Mouse (Mus musculus): Measurements from ENCODE around the gene Kalrn. TPM values are rescaled to one million over a fixed set of nuclear protein-coding genes. Genes with fewer than 3 reads are reported as not detected.

The Kalrn gene
- total RNA-seq, 2 experiments from 2014 or later, result 431 to 495 TPM

DNA sequence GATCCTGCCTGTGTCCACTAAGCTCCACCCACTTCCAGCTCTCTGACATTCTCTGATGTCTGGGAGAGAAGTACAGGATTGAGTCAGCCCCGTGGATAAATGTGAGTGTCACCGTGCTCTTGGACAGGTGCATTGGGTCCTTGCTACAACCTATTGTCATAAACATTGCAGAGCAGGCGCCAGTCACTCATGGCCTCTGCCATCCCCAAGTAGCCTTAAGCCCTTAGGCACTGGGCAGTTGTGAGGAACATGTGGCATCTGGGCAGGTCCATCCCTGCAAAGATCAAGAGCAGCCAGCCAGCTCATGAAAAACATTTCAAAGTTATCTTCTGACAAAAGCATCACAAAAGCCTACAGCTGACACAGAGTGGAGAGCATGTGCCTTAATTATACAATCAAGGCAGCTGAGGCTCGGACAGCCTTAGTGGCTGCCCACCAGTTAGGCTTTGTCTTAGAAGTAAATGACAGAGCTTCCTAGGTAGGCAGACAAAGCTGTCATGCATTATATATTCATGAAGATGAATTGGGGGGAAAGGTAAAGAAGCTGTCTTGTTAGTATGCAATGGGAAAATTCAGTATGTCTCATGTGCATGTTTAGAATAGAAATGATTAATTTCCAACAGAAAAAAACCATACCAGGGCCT is 319.2 kb downstream of the Kalrn start:
- DNase-seq (ENCODE audit: low spot score in 2 of 2), result no peak
- intact Hi-C loops (cut with DNase I), result no loop called here

DNA sequence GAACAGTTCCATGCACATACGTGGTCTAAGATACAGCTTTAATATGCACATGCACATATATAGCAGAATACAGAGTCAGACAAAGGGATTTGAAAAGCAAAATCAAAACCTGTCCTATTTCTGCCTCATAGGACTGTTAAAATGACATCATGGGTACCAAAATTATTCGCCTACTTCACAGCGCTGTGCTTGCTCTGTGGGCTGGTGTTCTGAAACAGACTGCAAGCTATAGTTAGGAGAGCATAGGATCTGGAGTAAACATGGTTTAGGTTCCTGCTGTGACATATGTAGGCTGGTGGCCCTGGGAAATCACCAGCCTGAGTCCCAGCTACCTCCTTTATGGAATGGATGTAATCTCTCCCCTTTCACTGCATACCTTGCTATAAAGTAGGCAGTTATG is 320.7 kb downstream of the Kalrn start:
- peak in 1 of 2 experiments; percentile 54 for DNase-seq (ENCODE audit: low spot score in 2 of 2)
- intact Hi-C loops (cut with DNase I), result no loop called here

DNA sequence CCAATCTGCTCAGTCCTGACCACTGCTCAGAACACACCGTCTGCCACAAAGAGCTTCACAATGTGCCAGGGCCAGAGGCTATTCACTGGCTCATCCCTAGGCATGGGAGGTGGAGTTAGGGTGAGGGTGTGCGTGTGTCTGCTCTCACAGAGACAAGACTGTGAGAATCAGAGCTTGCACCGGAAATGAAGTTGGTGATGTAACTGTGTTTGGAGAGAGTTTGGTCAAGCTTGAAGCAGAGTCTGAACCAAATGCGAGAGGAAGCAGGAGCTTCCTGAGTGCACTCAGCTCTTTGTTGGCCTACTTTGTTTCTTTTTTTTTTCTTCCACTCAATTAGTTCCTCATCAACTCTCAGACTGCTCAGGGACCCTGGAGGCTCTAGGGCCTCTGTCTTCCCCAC is 325.1 kb downstream of the Kalrn start:
- no peak for DNase-seq (ENCODE audit: low spot score in 2 of 2)
- intact Hi-C loops (cut with DNase I), result no loop called here

DNA sequence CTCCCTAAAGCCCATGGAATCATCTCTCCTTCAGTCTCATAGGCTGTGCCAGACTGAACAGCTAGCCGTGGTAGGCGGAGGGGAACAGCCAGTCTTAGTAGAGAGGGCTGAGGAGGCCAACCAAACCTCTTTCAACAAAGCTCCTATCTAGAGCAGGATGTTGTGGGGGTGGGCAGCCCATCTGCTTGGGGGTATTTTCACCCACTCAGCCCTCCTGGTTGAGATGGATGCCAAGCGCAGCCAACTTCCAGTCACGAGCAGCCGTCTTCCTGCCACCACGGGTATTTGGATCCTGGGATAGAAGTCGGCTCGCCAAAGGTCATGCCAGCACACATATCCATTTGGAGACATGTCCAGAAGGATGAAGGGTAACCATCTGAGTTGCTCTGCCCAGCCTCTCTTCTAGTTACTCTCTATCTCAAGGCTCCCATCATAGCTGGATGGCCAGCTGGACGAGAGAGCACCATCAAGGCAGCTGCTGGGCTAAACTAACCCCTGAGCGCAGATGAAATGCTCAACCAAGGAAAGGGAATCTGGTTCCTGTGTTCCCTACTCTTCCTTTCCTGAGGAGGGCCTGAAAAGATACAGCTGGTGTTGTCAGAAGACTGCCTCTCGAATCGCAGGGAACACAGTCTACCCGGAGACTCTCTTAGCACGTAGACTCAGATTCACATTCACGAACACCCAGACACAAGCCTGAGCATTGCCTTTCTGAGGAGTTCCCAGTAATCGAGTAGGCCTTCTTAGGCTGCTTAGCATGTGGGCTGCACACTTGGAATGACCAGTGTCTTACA is 331.2 kb downstream of the Kalrn start:
- peak; percentile 82 to 86 for DNase-seq (ENCODE audit: low spot score in 2 of 2)
- intact Hi-C loops (cut with DNase I), result no loop called here

DNA sequence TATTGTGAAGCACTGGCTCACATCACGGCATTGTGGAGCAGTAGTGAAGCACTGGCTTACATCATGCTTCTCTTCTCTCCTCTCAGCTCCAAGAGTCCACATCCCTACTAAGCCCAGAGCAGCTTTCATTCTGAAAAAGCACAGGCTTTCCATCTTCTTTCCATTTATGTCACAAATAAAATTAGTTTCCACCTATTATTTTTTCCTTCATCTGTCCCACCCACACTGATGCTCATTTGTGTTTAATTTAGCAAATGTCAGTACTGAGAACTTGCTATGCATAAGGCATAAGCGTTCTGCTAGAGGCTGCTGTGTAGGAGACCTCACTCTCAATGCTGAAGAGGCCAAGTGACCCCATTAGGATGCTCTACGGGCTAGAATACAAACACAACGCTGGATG is 333.7 kb downstream of the Kalrn start:
- DNase-seq (ENCODE audit: low spot score in 2 of 2), result no peak
- intact Hi-C loops (cut with DNase I), result loop anchor here (5.0 kb wide), 1 partner anchor 33 kb away; no protein-coding TSS in a partner anchor

DNA sequence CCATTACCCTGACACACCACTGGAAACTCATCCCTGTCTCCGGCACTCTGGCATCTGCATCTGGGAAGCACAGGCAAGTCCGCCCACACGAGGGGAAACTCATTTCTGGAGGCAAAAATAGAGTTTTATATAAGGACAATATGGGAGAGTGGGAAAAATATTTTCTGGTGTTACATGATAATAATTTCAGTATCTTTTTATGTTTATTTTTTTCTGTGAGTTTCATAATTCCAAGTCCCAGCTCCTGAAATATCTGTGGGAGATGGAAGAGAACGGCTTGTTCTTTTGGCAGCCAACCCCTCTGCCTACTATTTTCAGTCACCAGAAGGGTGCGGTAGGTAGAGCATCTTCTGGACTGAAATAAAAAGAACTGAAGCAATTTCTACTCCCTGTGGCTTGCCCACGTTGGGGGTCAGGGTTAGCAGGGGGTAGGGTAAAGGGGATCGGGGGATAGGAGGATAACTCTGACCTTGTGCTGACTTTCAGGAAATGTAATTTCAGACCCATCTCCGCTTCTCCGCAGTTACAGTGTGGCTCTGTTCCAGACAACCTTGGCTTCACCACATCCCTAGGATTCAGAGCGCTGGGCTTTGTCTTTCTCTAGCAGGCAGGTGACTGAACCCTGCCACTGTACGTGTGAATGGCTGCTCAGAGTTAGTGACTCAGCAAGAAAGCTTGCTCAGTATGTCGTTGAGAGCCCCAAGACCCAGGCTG is 336.3 kb downstream of the Kalrn start:
- peak; percentile 79 to 91 for DNase-seq (ENCODE audit: low spot score in 2 of 2)
- intact Hi-C loops (cut with DNase I), result loop anchor here (5.0 kb wide), 1 partner anchor 35 kb away; no protein-coding TSS in a partner anchor

DNA sequence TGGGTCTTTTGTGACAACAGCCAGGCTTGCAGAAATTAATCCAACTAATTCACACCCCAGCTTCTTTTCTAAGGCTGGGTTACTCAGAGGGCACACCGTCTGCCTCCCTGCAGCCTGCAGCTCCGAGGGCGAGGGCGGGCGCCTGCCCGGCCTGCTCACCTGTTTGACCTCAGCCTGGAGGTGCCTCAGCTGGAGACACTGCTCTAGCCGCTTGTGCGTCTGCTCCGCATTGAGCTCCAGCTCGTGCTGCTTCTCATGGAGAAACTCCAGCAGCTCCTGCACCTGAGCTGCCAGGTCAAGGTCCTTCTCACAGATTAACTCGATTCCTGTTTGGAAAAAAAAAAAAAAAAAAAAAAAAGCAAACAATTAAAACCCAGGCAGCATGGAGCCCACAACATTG is 338.2 kb downstream of the Kalrn start:
- intact Hi-C loops (cut with DNase I), result loop anchor here (5.0 kb wide), 1 partner anchor 37 kb away; no protein-coding TSS in a partner anchor
- DNase-seq (ENCODE audit: low spot score in 2 of 2), result no peak

DNA sequence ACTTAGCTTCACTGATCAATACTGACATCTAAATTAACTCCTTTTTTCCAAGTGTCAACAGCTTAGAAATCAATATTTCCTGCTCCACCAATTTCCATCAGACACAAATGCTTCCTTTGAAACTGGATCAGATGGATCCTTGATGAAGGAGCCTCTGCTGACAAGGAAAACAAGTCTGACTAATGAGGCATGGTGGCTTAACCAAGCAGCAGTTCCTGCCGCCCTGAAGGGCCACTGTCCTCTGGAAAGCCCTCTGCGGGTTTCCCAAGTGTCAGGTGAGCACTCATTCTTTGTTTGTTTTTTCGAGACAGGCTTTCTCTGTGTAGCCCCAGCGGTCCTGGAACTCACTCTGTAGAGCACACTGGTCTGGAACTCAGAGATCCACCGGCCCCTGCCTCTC is 341.4 kb downstream of the Kalrn start:
- no peak for DNase-seq (ENCODE audit: low spot score in 2 of 2)
- intact Hi-C loops (cut with DNase I), result no loop called here

DNA sequence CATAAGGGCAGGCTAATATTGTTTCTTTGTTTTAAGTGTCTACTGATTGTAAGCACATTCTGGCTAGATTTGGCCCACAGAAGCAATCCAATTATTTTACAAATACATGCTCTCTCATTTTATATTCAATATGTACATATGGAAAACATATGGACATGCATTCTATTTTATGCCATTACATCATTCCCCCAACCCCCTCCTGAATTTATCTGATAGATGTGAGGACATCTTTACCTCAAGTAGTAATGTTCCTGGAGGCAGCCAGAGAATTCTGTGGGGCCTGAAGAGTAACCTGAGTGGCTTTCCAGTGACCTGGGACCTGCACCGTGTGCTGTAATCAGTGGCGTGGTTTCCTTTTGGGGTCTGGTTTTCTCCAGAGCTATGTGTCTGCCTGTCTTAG is 342.2 kb downstream of the Kalrn start:
- DNase-seq (ENCODE audit: low spot score in 2 of 2), result no peak
- intact Hi-C loops (cut with DNase I), result no loop called here

DNA sequence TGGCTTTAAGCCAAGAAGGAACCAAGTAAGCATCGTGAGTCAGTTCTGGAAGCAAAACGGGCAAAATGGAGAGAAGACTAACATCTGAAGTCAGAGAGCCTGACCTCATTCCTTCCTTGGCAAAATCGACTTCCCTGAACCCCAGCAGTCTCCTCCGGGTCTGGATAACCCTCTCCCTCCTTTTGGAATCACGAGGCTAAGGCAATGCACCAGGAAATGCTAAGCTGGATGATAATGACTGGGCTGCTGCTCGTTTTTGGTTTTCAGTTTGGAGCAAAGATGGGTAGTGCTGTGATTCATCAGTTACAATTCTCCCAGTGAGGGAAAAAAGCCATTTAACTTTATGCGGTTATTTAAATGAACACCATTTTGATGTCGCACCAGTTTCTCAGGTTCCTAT is 344.0 kb downstream of the Kalrn start:
- no peak for DNase-seq (ENCODE audit: low spot score in 2 of 2)
- intact Hi-C loops (cut with DNase I), result no loop called here

DNA sequence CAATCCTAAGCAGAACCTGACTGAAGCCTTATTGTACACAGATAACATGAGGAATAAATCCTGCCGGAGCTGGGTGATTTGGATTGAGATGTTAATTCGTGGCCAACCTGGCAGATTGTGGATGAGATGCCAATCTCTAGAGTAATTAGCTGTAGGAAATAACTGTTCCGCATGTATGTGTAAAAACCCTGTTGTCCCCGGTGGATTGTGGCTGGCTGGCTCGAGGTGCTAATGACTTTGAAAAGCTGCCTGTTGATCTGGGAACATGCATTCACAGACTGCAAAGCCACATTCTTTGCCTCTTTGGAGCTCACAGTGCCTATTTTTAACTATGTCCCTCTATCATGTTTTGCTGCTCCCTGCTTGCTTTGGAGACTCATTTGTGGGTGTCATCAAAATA is 344.7 kb downstream of the Kalrn start:
- intact Hi-C loops (cut with DNase I), result no loop called here
- DNase-seq (ENCODE audit: low spot score in 2 of 2), result no peak

DNA sequence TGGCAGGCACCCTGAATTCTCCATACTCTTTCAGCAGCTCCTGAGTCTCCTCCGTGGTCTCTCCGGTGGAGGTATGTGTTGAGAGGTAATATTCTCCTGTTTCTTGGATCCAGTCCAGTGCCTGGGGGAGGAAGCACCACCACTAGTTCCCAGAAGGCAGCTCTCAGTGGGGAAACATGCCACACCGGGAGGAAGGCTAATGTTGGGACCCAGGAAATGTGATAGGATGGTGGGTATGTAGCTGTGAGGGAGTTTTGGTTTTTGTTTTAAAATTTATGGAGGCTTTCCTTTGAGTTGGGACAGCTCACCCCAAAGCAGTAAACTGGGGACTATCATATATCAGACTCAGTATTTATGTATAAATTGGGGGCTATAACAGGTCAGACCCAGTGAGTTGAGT is 361.2 kb downstream of the Kalrn start:
- intact Hi-C loops (cut with DNase I), result no loop called here
- no peak for DNase-seq (ENCODE audit: low spot score in 2 of 2)

DNA sequence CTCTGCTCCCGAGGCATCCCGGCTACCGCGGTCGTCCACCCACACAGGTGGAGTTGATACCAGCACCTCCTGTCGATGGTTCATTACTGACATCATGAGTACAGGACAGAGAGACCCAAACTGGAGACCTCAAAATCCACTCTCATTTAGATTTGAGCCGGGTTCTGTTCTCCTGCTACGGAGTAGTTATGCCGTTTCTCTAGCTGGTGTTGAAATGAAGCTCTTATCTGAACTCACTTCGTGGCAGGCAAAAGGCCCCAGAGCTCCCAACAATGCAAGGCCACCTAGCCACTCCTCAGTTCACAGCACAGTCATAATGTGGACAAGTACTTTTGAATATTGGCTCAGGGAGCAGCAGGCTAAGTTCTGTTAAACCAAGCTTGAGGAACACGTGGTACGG is 362.1 kb downstream of the Kalrn start:
- intact Hi-C loops (cut with DNase I), result no loop called here
- no peak for DNase-seq (ENCODE audit: low spot score in 2 of 2)

DNA sequence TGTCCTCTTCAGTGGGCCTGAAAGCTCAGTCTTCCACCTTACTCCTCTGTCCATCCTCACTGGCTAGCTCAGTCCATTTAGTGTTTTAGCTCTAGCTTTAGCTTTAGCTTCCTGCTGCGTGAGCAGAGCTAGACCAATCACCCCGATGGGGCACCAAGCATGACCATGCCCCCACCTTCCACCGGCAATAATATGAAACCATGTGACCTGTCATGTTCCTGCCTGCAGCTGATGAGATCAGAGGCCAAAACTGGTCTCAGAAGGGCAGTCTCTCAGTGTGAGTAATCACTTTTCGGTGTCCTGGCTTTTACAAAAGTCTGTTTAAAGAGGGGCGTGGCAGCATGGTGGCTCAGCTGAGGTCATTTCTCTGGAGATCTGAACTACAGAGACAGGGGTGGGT is 364.6 kb downstream of the Kalrn start:
- intact Hi-C loops (cut with DNase I), result no loop called here
- no peak for DNase-seq (ENCODE audit: low spot score in 2 of 2)

DNA sequence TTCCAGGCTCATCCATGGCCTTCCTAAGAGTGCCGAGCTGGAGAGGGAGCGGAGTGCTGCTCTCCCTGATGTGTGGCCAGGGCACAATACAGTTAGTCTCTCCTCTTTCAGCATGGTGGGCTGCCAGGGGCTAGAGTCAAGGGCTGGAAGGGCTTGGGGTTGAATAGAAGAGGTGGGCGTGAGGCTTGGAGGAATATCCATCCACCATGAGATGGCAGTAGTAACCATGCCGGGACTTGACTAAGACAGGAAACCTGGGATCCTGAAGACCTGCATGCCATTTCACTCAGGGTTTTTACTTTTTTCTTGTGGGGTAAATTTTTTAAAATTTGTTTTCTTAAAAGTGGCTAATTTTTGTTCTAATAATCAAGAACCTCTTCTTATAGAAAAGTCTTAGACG is 365.4 kb downstream of the Kalrn start:
- intact Hi-C loops (cut with DNase I), result no loop called here
- DNase-seq (ENCODE audit: low spot score in 2 of 2), result no peak

DNA sequence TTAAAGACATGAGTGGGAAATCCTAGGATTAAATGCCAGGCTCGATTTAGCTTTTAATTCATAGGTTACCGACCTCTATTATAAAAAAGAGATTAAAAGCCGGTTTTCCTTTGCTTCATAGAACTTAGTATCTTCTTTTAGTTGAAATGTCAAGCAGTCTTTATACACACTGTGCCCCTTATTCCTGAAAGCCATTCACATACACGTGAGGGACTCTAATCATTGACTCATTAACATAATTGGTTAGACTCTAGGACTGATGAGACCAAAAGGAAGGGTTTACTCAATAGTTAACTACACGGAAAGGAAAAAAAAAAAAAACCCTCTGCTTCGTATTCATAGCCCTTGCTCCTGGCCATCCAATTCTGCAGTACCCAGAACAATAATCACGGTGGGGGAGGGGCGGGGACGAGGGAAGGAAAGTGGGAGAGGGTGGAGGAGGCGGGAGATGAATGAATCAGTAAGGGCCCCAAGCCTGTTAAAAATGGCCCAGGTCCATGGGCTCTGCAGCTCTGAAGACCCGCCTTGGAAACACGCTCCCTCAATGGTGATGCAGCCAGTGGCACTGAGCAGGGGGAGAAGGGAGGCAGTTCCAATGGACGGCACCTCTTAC is 368.7 kb downstream of the Kalrn start:
- intact Hi-C loops (cut with DNase I), result no loop called here
- no peak for DNase-seq (ENCODE audit: low spot score in 2 of 2)

DNA sequence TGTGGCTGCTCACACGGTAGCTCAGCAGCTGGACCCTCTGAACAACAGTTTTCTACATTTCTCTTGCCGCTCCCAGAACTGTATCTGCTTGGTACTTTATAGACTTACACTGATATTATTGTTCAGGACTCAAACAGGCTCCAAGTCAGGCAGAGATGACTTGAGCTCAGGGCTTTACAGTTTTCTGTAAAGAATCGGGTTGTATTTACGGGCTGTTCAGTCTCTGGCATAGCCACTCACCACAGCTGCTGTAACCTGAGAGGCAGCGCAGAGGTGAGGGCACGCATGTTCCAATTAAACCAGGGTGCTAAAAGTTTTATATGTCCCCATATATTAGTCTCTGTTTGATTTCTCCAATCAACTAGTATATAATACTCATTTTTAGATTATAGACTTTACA is 373.8 kb downstream of the Kalrn start:
- DNase-seq (ENCODE audit: low spot score in 2 of 2), result no peak
- intact Hi-C loops (cut with DNase I), result no loop called here

DNA sequence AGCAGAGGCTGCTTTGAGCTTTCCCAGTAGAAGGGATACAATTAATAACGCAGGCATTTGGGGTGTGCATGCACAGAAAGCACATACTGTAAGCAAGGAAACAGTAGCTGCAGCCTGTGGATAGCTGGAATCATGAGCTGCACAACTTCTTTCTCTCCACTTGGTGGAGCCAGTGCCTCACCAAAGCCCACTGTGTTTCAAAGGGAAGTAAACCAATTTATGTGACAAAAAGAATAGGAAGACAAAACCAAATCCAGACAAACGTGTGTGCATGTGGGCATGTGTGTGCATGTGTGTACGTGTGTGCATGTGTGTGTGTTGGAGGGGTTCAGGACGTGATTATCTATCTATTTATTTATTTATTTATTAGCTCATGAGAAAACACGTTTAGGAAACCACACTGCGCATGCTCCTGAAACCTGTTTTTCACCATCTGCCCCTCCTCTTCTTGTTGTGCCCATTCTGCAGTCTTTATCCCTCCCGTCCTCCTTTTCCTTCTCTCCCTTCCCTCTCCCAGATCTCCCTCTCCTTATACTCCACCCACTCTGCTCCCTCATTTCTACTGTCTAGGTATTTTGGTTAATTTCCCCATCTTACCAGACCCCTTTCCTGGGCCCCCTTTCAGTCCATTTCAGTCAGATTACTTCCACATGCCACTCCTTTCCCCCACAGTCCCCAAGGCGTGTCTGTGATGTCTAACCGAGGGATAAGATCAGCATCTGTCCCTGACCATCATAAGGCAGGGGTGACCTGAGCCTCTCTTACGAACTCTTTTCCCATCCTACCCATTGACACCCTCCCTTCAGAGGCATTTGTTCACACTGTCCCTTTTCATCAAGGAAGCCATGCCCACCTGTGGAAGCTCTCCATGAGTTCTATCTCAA is 380.1 kb downstream of the Kalrn start:
- DNase-seq (ENCODE audit: low spot score in 2 of 2), result peak; percentile 66 to 69
- intact Hi-C loops (cut with DNase I), result loop anchor here (2.0 kb wide), 1 partner anchor 96 kb away; no protein-coding TSS in a partner anchor

DNA sequence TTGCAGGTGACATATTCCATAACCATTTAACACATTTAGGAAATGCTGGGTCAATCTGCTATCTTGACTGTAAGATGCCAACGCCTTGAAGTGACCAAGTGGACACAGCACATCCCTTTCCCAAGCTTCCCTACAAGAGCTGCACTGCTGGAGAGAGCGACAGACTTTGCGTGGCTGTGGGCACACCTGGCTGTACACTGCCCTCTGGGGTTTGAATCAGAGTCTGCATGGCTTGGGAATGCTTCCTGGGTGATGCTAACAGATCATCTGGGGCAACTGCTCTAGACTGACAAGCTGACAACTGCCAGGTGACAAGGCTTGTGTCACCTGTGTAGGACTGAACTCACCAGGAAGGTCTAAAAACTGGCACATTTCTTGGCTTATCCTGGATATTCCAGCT is 388.6 kb downstream of the Kalrn start:
- intact Hi-C loops (cut with DNase I), result no loop called here
- no peak for DNase-seq (ENCODE audit: low spot score in 2 of 2)

All from left cerebral cortex, postnatal 14 days (tissue).